In the genomic region with DNA sequence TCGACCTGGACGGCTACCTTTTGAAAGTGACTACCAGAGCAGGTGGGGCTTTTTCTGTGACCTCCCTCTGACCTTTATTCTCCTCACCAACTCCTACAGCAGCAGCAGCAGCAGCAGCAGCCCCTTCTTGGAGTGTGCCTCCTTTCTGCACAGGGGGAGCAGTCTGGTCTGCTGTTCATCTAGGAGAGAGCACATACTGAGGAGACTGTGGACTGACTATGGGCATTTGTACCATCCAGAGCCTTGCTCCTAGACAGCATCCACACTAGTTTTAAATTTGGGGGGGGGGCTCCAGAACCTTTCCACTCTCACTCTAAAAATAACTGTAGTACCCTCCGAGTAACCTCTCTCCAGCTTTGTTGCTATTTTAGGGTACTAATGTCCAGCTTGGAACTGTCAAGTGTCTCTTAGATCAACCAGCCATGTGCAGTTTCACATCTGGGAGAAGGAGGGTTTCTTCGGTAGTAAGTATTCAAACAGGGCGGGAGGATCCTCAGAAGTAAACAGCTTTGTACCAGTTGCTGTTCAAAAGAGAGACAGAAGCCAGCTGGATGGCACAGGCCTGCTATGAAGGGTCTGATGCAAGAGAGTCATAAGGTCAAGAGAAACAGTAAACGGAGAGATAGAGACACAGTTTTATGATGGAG, we compare ENCODE assay signal across 16 mouse cellular contexts.
DNase-seq lines count a peak whose midpoint lies in the region; ATAC-seq lines count a peak whose summit lies in the region.
"Had no signal": no experiment of that assay in that cellular context is flagged by ENCODE, and none has a peak within 500 bp of the region (broad histone marks: within the 10 kb centered on the region; RNA-seq: fewer than 3 reads in every experiment).

No protein-coding gene starts in this region.

- H3K4me1 ChIP-seq in heart, embryonic 10.5 days: peaks cover 27% of the 10 kb centered on the region
- H3K4me1 ChIP-seq in kidney, embryonic 14.5 days (ENCODE audit: control insufficient read depth, insufficient read depth, low read length): peaks cover 9% of the 10 kb centered on the region; the same call in 1 of the 2 replicates
- peaks cover 13% of the 10 kb centered on the region for H3K4me1 ChIP-seq in lung, embryonic 16.5 days (replicated peaks; ENCODE audit: control insufficient read depth, insufficient read depth, low read length)
- peaks cover 6% of the 10 kb centered on the region for H3K4me1 ChIP-seq in stomach, embryonic 16.5 days (ENCODE audit: control insufficient read depth, insufficient read depth, low read length)
- H3K4me1 ChIP-seq: embryonic facial prominence, embryonic 12.5 days; neural tube, embryonic 13.5 days had no signal

- intact Hi-C loops in left cerebral cortex, postnatal 10 days (cut with DNase I): no loop called here

- no peaks in the 10 kb centered on the region for H3K27me3 ChIP-seq in heart, embryonic 10.5 days (ENCODE audit: insufficient read depth, poor library complexity, severe bottlenecking)
- no peaks in the 10 kb centered on the region for H3K27me3 ChIP-seq in kidney, embryonic 14.5 days (ENCODE audit: control insufficient read depth, insufficient read depth, low read length)
- H3K27me3 ChIP-seq in lung, embryonic 16.5 days (ENCODE audit: control insufficient read depth, insufficient read depth, low read depth, low read length): no peaks in the 10 kb centered on the region
- H3K27me3 ChIP-seq in stomach, embryonic 16.5 days (ENCODE audit: control insufficient read depth, insufficient read depth, low read length): no peaks in the 10 kb centered on the region
- H3K27me3 ChIP-seq: embryonic facial prominence, embryonic 12.5 days; neural tube, embryonic 13.5 days; Patski had no signal

- H3K4me2 ChIP-seq in kidney, embryonic 14.5 days (replicated peaks; ENCODE audit: low read depth, low read length): no peak overlapping the region
- no peak overlapping the region for H3K4me2 ChIP-seq in lung, embryonic 16.5 days (ENCODE audit: low read depth, low read length)
- H3K4me2 ChIP-seq in stomach, embryonic 16.5 days (ENCODE audit: low read depth, low read length): no peak overlapping the region
- H3K4me2 ChIP-seq: embryonic facial prominence, embryonic 12.5 days; neural tube, embryonic 13.5 days had no signal

- no peaks in the 10 kb centered on the region for H3K36me3 ChIP-seq in heart, embryonic 10.5 days
- H3K36me3 ChIP-seq in kidney, embryonic 14.5 days (ENCODE audit: control insufficient read depth, insufficient read depth, low read length): no peaks in the 10 kb centered on the region
- no peaks in the 10 kb centered on the region for H3K36me3 ChIP-seq in lung, embryonic 16.5 days (ENCODE audit: control insufficient read depth, insufficient read depth, low read length)
- H3K36me3 ChIP-seq in stomach, embryonic 16.5 days (ENCODE audit: control insufficient read depth, insufficient read depth, low read length): no peaks in the 10 kb centered on the region
- H3K36me3 ChIP-seq: embryonic facial prominence, embryonic 12.5 days; neural tube, embryonic 13.5 days had no signal

- no peak overlapping the region for H3K9ac ChIP-seq in kidney, embryonic 14.5 days (ENCODE audit: low read depth, low read length)
- no peak overlapping the region for H3K9ac ChIP-seq in lung, embryonic 16.5 days (ENCODE audit: low read length)
- no peak overlapping the region for H3K9ac ChIP-seq in stomach, embryonic 16.5 days (ENCODE audit: low read length)
- H3K9ac ChIP-seq: embryonic facial prominence, embryonic 12.5 days; liver, embryonic 14.5 days; neural tube, embryonic 13.5 days had no signal

- WGBS in heart, embryonic 10.5 days: 35% methylated on average over 6 of the region's 6 CpGs
- WGBS in kidney, embryonic 14.5 days: 42% methylated on average over 6 of the region's 6 CpGs
- WGBS in lung, embryonic 16.5 days: 19% methylated on average over 6 of the region's 6 CpGs
- 27% methylated on average over 6 of the region's 6 CpGs for WGBS in stomach, embryonic 16.5 days

- no peak overlapping the region for H3K4me3 ChIP-seq in heart, embryonic 10.5 days
- no peak overlapping the region for H3K4me3 ChIP-seq in kidney, embryonic 14.5 days (ENCODE audit: low read length)
- H3K4me3 ChIP-seq in lung, embryonic 16.5 days (ENCODE audit: low read length): no peak overlapping the region
- no peak overlapping the region for H3K4me3 ChIP-seq in stomach, embryonic 16.5 days (replicated peaks; ENCODE audit: low read length)
- H3K4me3 ChIP-seq: embryonic facial prominence, embryonic 12.5 days; neural tube, embryonic 13.5 days had no signal

- ATAC-seq in kidney, embryonic 14.5 days (ENCODE audit: low FRiP score, low TSS enrichment): peak; percentile 68; the same call in 1 of the 2 replicates
- peak; percentile 75 for ATAC-seq in lung, embryonic 16.5 days (ENCODE audit: low read depth)
- peak; percentile 37; the same call in 1 of the 2 replicates for ATAC-seq in stomach, embryonic 16.5 days (ENCODE audit: insufficient read depth, low FRiP score)
- ATAC-seq: Patski had no signal

- no peak for DNase-seq in heart, embryonic 10.5 days (ENCODE audit: low spot score)
- DNase-seq in heart, adult 18-20 months: no peak
- DNase-seq in kidney, adult 11 months: no peak
- DNase-seq in left cerebral cortex, postnatal 10 days (ENCODE audit: extremely low spot score in 1 of 2, low spot score in 2 of 2): no peak
- DNase-seq: B cell, adult 2 months; cerebellum, postnatal 10 days; gastrocnemius, postnatal 14 days; kidney, adult 18-20 months; thymus, postnatal 4 days had no signal

- peak overlapping the region; percentile 88 for H3K27ac ChIP-seq in heart, embryonic 10.5 days
- H3K27ac ChIP-seq in kidney, embryonic 14.5 days (ENCODE audit: low read depth, low read length): 0 out of 2 replicates have a peak overlapping the region, but pooled peaks have one; percentile 48
- H3K27ac ChIP-seq in lung, embryonic 16.5 days (ENCODE audit: low read length): peak overlapping the region; percentile 75
- no peak overlapping the region for H3K27ac ChIP-seq in stomach, embryonic 16.5 days (ENCODE audit: low read length)
- H3K27ac ChIP-seq: embryonic facial prominence, embryonic 12.5 days; liver, embryonic 14.5 days; neural tube, embryonic 13.5 days had no signal

- H3K9me3 ChIP-seq in heart, embryonic 10.5 days: no peaks in the 10 kb centered on the region; the same call in 1 of the 2 replicates
- no peaks in the 10 kb centered on the region for H3K9me3 ChIP-seq in kidney, embryonic 14.5 days (ENCODE audit: control insufficient read depth, low read length)
- no peaks in the 10 kb centered on the region for H3K9me3 ChIP-seq in lung, embryonic 16.5 days (ENCODE audit: control insufficient read depth, low read length)
- no peaks in the 10 kb centered on the region for H3K9me3 ChIP-seq in stomach, embryonic 16.5 days (replicated peaks; ENCODE audit: control insufficient read depth, low read length)
- H3K9me3 ChIP-seq: embryonic facial prominence, embryonic 12.5 days; neural tube, embryonic 13.5 days had no signal
